Mouse (Mus musculus) C3H10T1/2 (cell line): ENCODE data around the gene Olfml3. TPM values are rescaled to one million over a fixed set of nuclear protein-coding genes. Genes with fewer than 3 reads are reported as not detected.

ENCODE experiments used
- polyA plus RNA-seq, 2 experiments: library from polyadenylated mRNA; unstranded; fragments of >200 nt; fragmentation: generic; extraction: Trizol; gene quantifications; one replicate each; pipeline ENCODE4 v1.2.1; 2012; ENCODE audit warnings: missing spikeins in 2 of 2

Gene Olfml3
- polyA plus RNA-seq = 10 to 100 TPM in 1 of 2 experiments, 1 to 10 TPM in 1; 4.1 to 29.3 TPM

DNA sequence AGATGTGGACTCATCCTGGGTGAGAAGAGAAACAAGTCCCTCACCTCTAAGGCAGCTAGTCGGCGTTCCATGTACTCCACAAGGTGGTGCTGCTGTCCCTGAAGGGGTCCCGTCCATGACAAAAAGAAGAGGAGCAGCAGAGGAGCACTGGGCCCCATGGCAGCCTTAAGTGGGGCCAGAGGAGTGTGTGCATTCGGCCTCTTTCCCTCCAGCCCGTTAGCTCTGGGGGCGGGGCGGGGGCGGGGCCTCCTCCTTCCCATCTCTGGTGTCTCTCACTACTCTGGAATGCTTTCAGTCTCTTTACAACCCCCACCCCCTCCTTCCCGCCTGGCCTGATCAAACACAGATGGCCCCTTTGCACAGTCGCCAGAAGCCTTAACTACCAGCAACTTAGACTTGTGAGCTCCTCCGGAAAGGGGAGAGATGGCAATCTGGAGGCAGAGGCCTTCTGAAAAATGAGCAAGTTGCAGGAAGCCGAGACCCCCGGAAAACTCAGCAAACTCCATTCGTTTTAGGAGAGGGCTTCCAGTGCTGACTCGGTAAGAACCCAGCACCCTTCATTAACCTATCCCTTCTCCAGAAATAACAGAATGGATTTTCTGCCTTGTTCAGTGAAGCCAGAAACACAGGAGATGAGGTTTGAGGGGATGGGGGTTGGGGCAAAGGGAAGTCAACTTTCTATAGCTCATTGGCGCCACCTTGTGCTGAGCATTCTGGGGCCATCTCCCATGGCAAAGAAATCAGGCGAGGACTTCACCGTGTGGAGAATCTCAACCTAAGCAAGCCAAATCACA, at the start of gene Olfml3:
TSS of gene Olfml3 (minus strand) at position 224 of the 794 bp plus-strand sequence.

DNA sequence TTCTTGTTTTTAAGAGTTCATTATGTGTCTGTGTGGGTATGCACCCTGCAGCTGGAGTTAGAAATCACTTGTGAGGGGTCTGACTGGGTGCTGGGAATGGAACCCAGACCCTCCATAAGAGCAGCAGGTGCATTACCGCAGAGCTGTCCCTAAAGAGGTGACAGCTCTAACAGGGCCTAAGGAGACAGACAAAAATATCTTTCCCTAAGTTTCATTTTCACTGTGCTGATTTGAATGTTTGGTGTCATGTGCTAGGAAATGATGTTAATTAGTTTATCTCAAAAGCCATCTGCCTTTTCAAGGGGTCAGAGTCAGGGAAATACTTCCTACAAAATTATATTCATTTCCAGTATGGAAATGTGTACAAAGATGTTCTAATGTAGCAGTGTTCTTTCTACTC, 1.5 kb upstream of the Olfml3 start, which contains the start of gene Gm10964:
TSS of gene Gm10964 (plus strand) at position 38 of the 400 bp plus-strand sequence.

Other genes starting within 250 kb of the Olfml3 start
- gene Syt6, start 162.8 kb downstream of the Olfml3 start, polyA plus RNA-seq = under 1 TPM in 1 of 2 experiments, not detected in 1; 0.02 TPM
- gene Atg4a-ps, start 91.9 kb downstream of the Olfml3 start, polyA plus RNA-seq = under 1 TPM in 1 of 2 experiments, not detected in 1; 0.09 TPM
- not detected for gene Gm10964, start 1.4 kb upstream of the Olfml3 start, polyA plus RNA-seq
- 1 to 10 TPM in 1 of 2 experiments, under 1 TPM in 1; 0.92 to 8.0 TPM for gene Hipk1, start 53.6 kb upstream of the Olfml3 start, polyA plus RNA-seq
- 1 to 10 TPM; 2.3 to 3.0 TPM for gene Dclre1b, start 71.4 kb upstream of the Olfml3 start, polyA plus RNA-seq
- gene Ap4b1, start 71.5 kb upstream of the Olfml3 start, polyA plus RNA-seq = 10 to 100 TPM in 1 of 2 experiments, 1 to 10 TPM in 1; 1.3 to 10.8 TPM
- under 1 TPM; 0.01 to 0.15 TPM for gene Gm43064, start 71.6 kb upstream of the Olfml3 start, polyA plus RNA-seq
- gene Bcl2l15, start 94.6 kb upstream of the Olfml3 start, polyA plus RNA-seq = under 1 TPM; 0.25 to 0.36 TPM
- gene Ptpn22, start 121.8 kb upstream of the Olfml3 start, polyA plus RNA-seq = under 1 TPM; 0.09 to 0.41 TPM
- gene Rsbn1, start 176.1 kb upstream of the Olfml3 start, polyA plus RNA-seq = 1 to 10 TPM in 1 of 2 experiments, under 1 TPM in 1; 0.54 to 1.3 TPM
- 10 to 100 TPM in 1 of 2 experiments, 1 to 10 TPM in 1; 1.7 to 15.4 TPM for gene Phtf1, start 230.1 kb upstream of the Olfml3 start, polyA plus RNA-seq